ENCODE assay signal across 8 mouse cellular contexts in genomic region chr2:64915448-64915847, GRCm38 (mm10).
DNase-seq lines count a peak whose midpoint lies in the region; ATAC-seq and TF ChIP-seq lines count a peak whose summit lies in the region.

No protein-coding gene starts in this region.

- H3K4me2 ChIP-seq in hindbrain, embryonic 14.5 days (replicated peaks) = no peak overlapping the region
- H3K4me2 ChIP-seq in midbrain, embryonic 13.5 days (replicated peaks) = no peak overlapping the region

- H3K27ac ChIP-seq in hindbrain, embryonic 14.5 days = no peak overlapping the region
- H3K27ac ChIP-seq in midbrain, embryonic 13.5 days = peak overlapping the region; percentile 37

- intact Hi-C loops in gastrocnemius, postnatal 14 days (cut with DNase I; ENCODE audit: low total_unique reads) = no loop called here

- TF ChIP-seq POLR2A in brain, embryonic 14.5 days (IDR thresholded peaks at IDR 0.05; ENCODE audit: borderline replicate concordance, extremely low read depth, insufficient read depth, insufficient read length, poor library complexity, severe bottlenecking) = no peak

- no peaks in the 10 kb centered on the region for H3K27me3 ChIP-seq in hindbrain, embryonic 14.5 days (ENCODE audit: control insufficient read depth, insufficient read depth, low read length)
- no peaks in the 10 kb centered on the region for H3K27me3 ChIP-seq in midbrain, embryonic 13.5 days

- 40% methylated on average over 6 of the region's 6 CpGs for WGBS in hindbrain, embryonic 14.5 days
- WGBS in midbrain, embryonic 13.5 days = 48% methylated on average over 6 of the region's 6 CpGs

- H3K4me1 ChIP-seq in hindbrain, embryonic 14.5 days (replicated peaks; ENCODE audit: control insufficient read depth, insufficient read depth, low read length) = no peaks in the 10 kb centered on the region
- H3K4me1 ChIP-seq in midbrain, embryonic 13.5 days (replicated peaks) = no peaks in the 10 kb centered on the region

- H3K36me3 ChIP-seq in hindbrain, embryonic 14.5 days (replicated peaks; ENCODE audit: control insufficient read depth, insufficient read depth) = no peaks in the 10 kb centered on the region
- no peaks in the 10 kb centered on the region for H3K36me3 ChIP-seq in midbrain, embryonic 13.5 days

- no peak overlapping the region for H3K4me3 ChIP-seq in hindbrain, embryonic 14.5 days (replicated peaks; ENCODE audit: low read length)
- no peak overlapping the region for H3K4me3 ChIP-seq in midbrain, embryonic 13.5 days (replicated peaks)

- H3K9ac ChIP-seq in hindbrain, embryonic 14.5 days = no peak overlapping the region
- no peak overlapping the region for H3K9ac ChIP-seq in midbrain, embryonic 13.5 days (replicated peaks)

- peak; percentile 84 for ATAC-seq in hindbrain, embryonic 14.5 days (ENCODE audit: low FRiP score)
- peak; percentile 88 for ATAC-seq in midbrain, embryonic 13.5 days

- peak; percentile 16 for DNase-seq in kidney, adult 9 months
- DNase-seq in kidney, adult 8-10 months = no peak
- DNase-seq in brain, embryonic 14.5 days (ENCODE audit: low read depth) = peak; percentile 88
- DNase-seq in hindbrain, embryonic 14.5 days (ENCODE audit: low spot score) = peak; percentile 63
- no peak for DNase-seq in urinary bladder, postnatal 4 days (ENCODE audit: low spot score in 2 of 2)
- no peak for DNase-seq in ovary, adult 18-20 months (ENCODE audit: low spot score)
- DNase-seq in gastrocnemius, postnatal 14 days = no peak

- TF ChIP-seq CTCF in brain, embryonic 14.5 days (IDR thresholded peaks at IDR 0.05; ENCODE audit: borderline replicate concordance, extremely low read depth, insufficient read depth, insufficient read length) = peak; percentile 44; the same call in 1 of the 2 replicates

- no peaks in the 10 kb centered on the region for H3K9me3 ChIP-seq in hindbrain, embryonic 14.5 days (ENCODE audit: control insufficient read depth, low read length)
- no peaks in the 10 kb centered on the region for H3K9me3 ChIP-seq in midbrain, embryonic 13.5 days

Comparison
In these comparisons a context has a peak if more than half of its experiments do, and no peak if none do; other contexts are left out.
1. DNase-seq: peak in kidney, adult 9 months (single experiment), brain, embryonic 14.5 days (single experiment) and hindbrain, embryonic 14.5 days (single experiment); none in kidney, adult 8-10 months (0 of 2), urinary bladder, postnatal 4 days (0 of 2), ovary, adult 18-20 months (single experiment) and gastrocnemius, postnatal 14 days (single experiment).